Mouse (Mus musculus): ENCODE results near the gene Blmh. TPM values are rescaled to one million over a fixed set of nuclear protein-coding genes. Genes with fewer than 3 reads are reported as not detected.

Gene Blmh
- polyA plus RNA-seq, 1 experiment, result 159 TPM

- TF ChIP-seq CTCF (IDR thresholded peaks at IDR 0.05; ENCODE audit: insufficient read depth, low read depth, low read length), result no peak
- no peak for TF ChIP-seq POLR2A (IDR thresholded peaks at IDR 0.05; ENCODE audit: insufficient read depth, low read depth, low read length)
- WGBS, result 75% methylated on average over 5 of the region's 5 CpGs
- no peak overlapping the region for H3K27ac ChIP-seq (ENCODE audit: insufficient read depth, low read depth, low read length)
- H3K4me1 ChIP-seq (ENCODE audit: control insufficient read depth, insufficient read depth, low read length), result no peaks in the 10 kb centered on the region
- no peak overlapping the region for H3K4me3 ChIP-seq (ENCODE audit: insufficient read depth, low read depth, low read length)
These were observed 59.0 kb downstream of the Blmh start for GRCm38 (mm10) chr11:76983641-76984040.

GRCm38 (mm10) chr11:76984173-76984572 lies 59.6 kb downstream of the Blmh start:
- no peak overlapping the region for H3K4me3 ChIP-seq (ENCODE audit: insufficient read depth, low read depth, low read length)
- no peak overlapping the region for H3K27ac ChIP-seq (ENCODE audit: insufficient read depth, low read depth, low read length)
- no peak for TF ChIP-seq CTCF (IDR thresholded peaks at IDR 0.05; ENCODE audit: insufficient read depth, low read depth, low read length)
- no peak for TF ChIP-seq POLR2A (IDR thresholded peaks at IDR 0.05; ENCODE audit: insufficient read depth, low read depth, low read length)
- H3K4me1 ChIP-seq (ENCODE audit: control insufficient read depth, insufficient read depth, low read length), result no peaks in the 10 kb centered on the region

- H3K4me3 ChIP-seq (ENCODE audit: insufficient read depth, low read depth, low read length), result no peak overlapping the region
- TF ChIP-seq POLR2A (IDR thresholded peaks at IDR 0.05; ENCODE audit: insufficient read depth, low read depth, low read length) (no peak), CTCF (IDR thresholded peaks at IDR 0.05; ENCODE audit: insufficient read depth, low read depth, low read length) (no peak)
- 75% methylated on average over 5 of the region's 5 CpGs for WGBS
- no peak overlapping the region for H3K27ac ChIP-seq (ENCODE audit: insufficient read depth, low read depth, low read length)
- peaks cover 5% of the 10 kb centered on the region for H3K4me1 ChIP-seq (ENCODE audit: control insufficient read depth, insufficient read depth, low read length)
These were observed 66.2 kb downstream of the Blmh start for GRCm38 (mm10) chr11:76990839-76991238.

- Histone ChIP-seq H3K4me1 (ENCODE audit: control insufficient read depth, insufficient read depth, low read length) (peaks cover 16% of the 10 kb centered on the region), H3K4me3 (ENCODE audit: insufficient read depth, low read depth, low read length) (no peak overlapping the region), H3K27ac (ENCODE audit: insufficient read depth, low read depth, low read length) (no peak overlapping the region)
- WGBS, result 33% methylated on average over 4 of the region's 4 CpGs
- TF ChIP-seq CTCF (IDR thresholded peaks at IDR 0.05; ENCODE audit: insufficient read depth, low read depth, low read length) (no peak), POLR2A (IDR thresholded peaks at IDR 0.05; ENCODE audit: insufficient read depth, low read depth, low read length) (no peak)
These were observed 68.3 kb downstream of the Blmh start for GRCm38 (mm10) chr11:76992886-76993285.

GRCm38 (mm10) chr11:76995966-76996672 lies 71.5 kb downstream of the Blmh start:
- H3K4me3 ChIP-seq (ENCODE audit: insufficient read depth, low read depth, low read length), result no peak overlapping the region

GRCm38 (mm10) chr11:76997305-76997704 lies 72.7 kb downstream of the Blmh start:
- 2% methylated on average over 21 of the region's 21 CpGs for WGBS
- Histone ChIP-seq H3K27ac (ENCODE audit: insufficient read depth, low read depth, low read length) (no peak overlapping the region), H3K4me1 (ENCODE audit: control insufficient read depth, insufficient read depth, low read length) (peaks cover 34% of the 10 kb centered on the region), H3K4me3 (ENCODE audit: insufficient read depth, low read depth, low read length) (peak overlapping the region; percentile 63)
- TF ChIP-seq POLR2A (IDR thresholded peaks at IDR 0.05; ENCODE audit: insufficient read depth, low read depth, low read length), result no peak
- TF ChIP-seq CTCF (IDR thresholded peaks at IDR 0.05; ENCODE audit: insufficient read depth, low read depth, low read length), result peak; percentile 91

More at GRCm38 (mm10) chr11:76995966-76996672, 71.5 kb downstream of the Blmh start:
- TF ChIP-seq POLR2A (IDR thresholded peaks at IDR 0.05; ENCODE audit: insufficient read depth, low read depth, low read length) (no peak), CTCF (IDR thresholded peaks at IDR 0.05; ENCODE audit: insufficient read depth, low read depth, low read length) (no peak)
- 53% methylated on average over 20 of the region's 20 CpGs for WGBS
- H3K4me1 ChIP-seq (ENCODE audit: control insufficient read depth, insufficient read depth, low read length), result peaks cover 25% of the 10 kb centered on the region
- no peak overlapping the region for H3K27ac ChIP-seq (ENCODE audit: insufficient read depth, low read depth, low read length)

GRCm38 (mm10) chr11:76997916-76998704 lies 73.5 kb downstream of the Blmh start, which contains the start of gene Slc6a4:
Gene Slc6a4, plus strand, starts transcription at chr11:76998603.
- H3K27ac ChIP-seq (ENCODE audit: insufficient read depth, low read depth, low read length), result no peak within 1 kb of the TSS
- no peak for TF ChIP-seq POLR2A (IDR thresholded peaks at IDR 0.05; ENCODE audit: insufficient read depth, low read depth, low read length)
- TF ChIP-seq CTCF (IDR thresholded peaks at IDR 0.05; ENCODE audit: insufficient read depth, low read depth, low read length), result no peak
- peak within 1 kb of the TSS; percentile 63 for H3K4me3 ChIP-seq (ENCODE audit: insufficient read depth, low read depth, low read length)
- under 1% methylated on average over 52 of the region's 52 CpGs for WGBS
- peaks cover 37% of the 10 kb centered on the region for H3K4me1 ChIP-seq (ENCODE audit: control insufficient read depth, insufficient read depth, low read length)

- peak overlapping the region; percentile 30 for H3K4me3 ChIP-seq (ENCODE audit: insufficient read depth, low read depth, low read length)
- no peak for TF ChIP-seq CTCF (IDR thresholded peaks at IDR 0.05; ENCODE audit: insufficient read depth, low read depth, low read length)
- no peak for TF ChIP-seq POLR2A (IDR thresholded peaks at IDR 0.05; ENCODE audit: insufficient read depth, low read depth, low read length)
- no peak overlapping the region for H3K27ac ChIP-seq (ENCODE audit: insufficient read depth, low read depth, low read length)
- H3K4me1 ChIP-seq (ENCODE audit: control insufficient read depth, insufficient read depth, low read length), result peaks cover 37% of the 10 kb centered on the region
- 7% methylated on average over 24 of the region's 24 CpGs for WGBS
These were observed 74.2 kb downstream of the Blmh start for GRCm38 (mm10) chr11:76998705-76999226.

- peaks cover 45% of the 10 kb centered on the region for H3K4me1 ChIP-seq (ENCODE audit: control insufficient read depth, insufficient read depth, low read length)
- TF ChIP-seq POLR2A (IDR thresholded peaks at IDR 0.05; ENCODE audit: insufficient read depth, low read depth, low read length) (no peak), CTCF (IDR thresholded peaks at IDR 0.05; ENCODE audit: insufficient read depth, low read depth, low read length) (no peak)
- no peak overlapping the region for H3K4me3 ChIP-seq (ENCODE audit: insufficient read depth, low read depth, low read length)
- H3K27ac ChIP-seq (ENCODE audit: insufficient read depth, low read depth, low read length), result no peak overlapping the region
- 71% methylated on average over 5 of the region's 5 CpGs for whole genome bisulfite sequencing
These were observed 76.1 kb downstream of the Blmh start for GRCm38 (mm10) chr11:77000741-77001140.
